Mouse (Mus musculus) central nervous system, embryonic 14 days (tissue): Measurements from ENCODE around the gene Tenm1. TPM values are rescaled to one million over a fixed set of nuclear protein-coding genes. Genes with fewer than 3 reads are reported as not detected.

Experiments used
- polyA plus RNA-seq: library from polyadenylated mRNA; depleted of rRNA; stranded (reverse); fragments of >200 nt; gene quantifications from 2 replicates; pipeline ENCODE4 v1.2.3, GENCODE M21; 2012; rRNA removed

Tenm1 gene
- 8.8 and 9.9 TPM in 2 replicates for polyA plus RNA-seq

DNA sequence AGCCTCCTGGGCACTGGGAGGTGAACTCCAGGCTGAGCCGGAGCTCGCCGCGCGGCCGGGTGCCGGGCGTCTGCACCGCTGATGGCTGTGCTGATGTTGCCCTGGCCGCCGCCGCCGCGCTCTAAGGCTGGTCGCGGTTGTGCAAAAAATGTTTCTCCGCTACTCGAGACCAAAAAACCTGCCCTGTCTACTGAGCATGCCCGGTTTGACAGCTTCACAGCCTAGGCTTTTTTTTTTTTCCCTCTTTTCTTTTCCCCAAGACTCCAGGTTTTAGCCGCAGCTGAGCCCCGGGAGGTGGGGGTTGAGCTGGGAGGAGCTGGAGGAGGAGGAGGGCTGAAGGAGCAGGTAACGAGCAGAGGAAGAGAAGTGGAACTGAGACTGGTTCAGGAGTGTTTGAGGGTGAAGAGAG, at the start of gene Tenm1:
Tenm1 (minus strand) TSS at position 272 of the 409 bp plus-strand sequence.

DNA sequence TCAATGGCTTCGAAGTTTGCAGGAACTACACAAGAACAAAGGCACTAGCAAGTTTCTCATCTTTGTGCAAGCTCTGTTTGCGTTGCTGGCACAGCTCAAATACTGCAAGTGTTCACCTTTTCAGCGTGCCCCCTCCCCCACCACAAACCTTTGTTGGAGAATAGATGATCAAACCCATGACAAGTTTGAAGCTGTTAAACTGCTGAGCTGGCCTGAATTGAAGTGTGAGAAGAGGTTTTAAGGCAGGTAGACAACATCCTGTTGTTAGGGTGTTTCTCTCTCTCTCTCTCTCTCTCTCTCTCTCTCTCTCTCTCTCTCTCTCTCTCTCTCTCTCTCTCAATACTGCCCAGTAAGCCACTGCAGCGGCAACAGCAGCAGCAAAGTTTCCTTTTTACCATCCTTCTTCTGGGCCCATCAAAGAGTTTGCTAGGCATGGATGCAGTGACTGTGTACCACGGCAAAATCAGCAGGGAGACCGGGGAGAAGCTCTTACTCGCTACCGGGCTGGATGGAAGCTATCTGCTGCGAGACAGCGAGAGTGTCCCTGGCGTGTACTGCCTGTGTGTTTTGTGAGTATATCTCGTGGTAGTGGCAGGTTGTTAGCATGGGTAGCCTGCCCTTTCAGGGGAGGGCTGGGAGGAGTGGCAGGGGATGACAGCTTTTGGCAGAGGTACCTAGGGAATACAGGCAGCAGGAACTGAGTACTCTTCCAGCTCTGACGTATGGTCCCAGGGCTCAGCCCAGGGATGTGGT, 926.5 kb downstream of the Tenm1 start, which contains the start of gene Sh2d1a:
Sh2d1a (plus strand) TSS at position 163 of the 753 bp plus-strand sequence.

DNA sequence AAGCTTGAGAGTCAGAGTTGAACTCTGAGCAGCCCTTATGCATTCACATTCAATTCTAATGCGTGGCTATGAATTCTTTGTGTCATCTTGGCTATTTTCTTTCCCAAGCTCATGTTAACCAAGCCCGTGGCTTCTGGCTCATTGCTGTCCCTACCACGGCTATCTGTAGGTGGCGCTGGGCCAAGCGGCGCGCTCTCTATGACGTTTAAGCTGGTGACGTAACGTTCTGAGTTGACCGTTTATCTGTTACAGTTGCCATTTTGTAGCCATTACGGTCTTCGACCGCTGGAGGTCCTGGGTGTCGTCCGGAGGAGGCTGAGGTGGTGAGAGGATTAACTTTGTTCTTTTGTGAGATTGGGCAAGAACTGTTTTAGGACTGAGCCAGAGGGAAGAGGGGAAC, 939.5 kb downstream of the Tenm1 start, which contains the start of gene Tex13c2:
Tex13c2 (plus strand) TSS at position 246 of the 400 bp plus-strand sequence.

Other genes with a start within 250 kb of the Tenm1 start
- not detected in 2 replicates for gene Tex13c1, start 162.0 kb upstream of the Tenm1 start, polyA plus RNA-seq